Mouse (Mus musculus): Measurements from ENCODE around the gene Oas1h. TPM values are rescaled to one million over a fixed set of nuclear protein-coding genes. Genes with fewer than 3 reads are reported as not detected.
"Not testable (repeated sequence)": the region's sequence is repeated elsewhere in the genome, so short reads cannot be mapped to it uniquely, and the experiment has no call there.

Gene Oas1h
- polyA plus RNA-seq, 1 experiment from 2014 or later, result not detected

- WGBS, result 51% methylated on average over 8 of the region's 8 CpGs
- not testable (repeated sequence) for H3K4me1 ChIP-seq; H3K4me3 ChIP-seq; H3K27me3 ChIP-seq (ENCODE audit: low read depth, poor library complexity, severe bottlenecking); H3K9me3 ChIP-seq (replicated peaks); H3K27ac ChIP-seq; DNase-seq (ENCODE audit: low spot score); H3K36me3 ChIP-seq
These were observed 53.0 kb downstream of the Oas1h start, which contains the start of gene Oas1d for GRCm38 (mm10) chr5:120914204-120914603. Oas1d (plus strand) TSS chr5:120914536.

GRCm38 (mm10) chr5:120919156-120919935 is 58.1 kb downstream of the Oas1h start:
- H3K36me3 ChIP-seq; H3K4me1 ChIP-seq; H3K9me3 ChIP-seq (replicated peaks); DNase-seq (ENCODE audit: low spot score); H3K27me3 ChIP-seq (ENCODE audit: low read depth, poor library complexity, severe bottlenecking); H3K4me3 ChIP-seq; H3K27ac ChIP-seq: not testable (repeated sequence)
- WGBS, result 66% methylated on average over 2 of the region's 2 CpGs

GRCm38 (mm10) chr5:120920296-120920695 is 59.1 kb downstream of the Oas1h start:
- Histone ChIP-seq H3K36me3 (no peaks in the 10 kb centered on the region), H3K27me3 (ENCODE audit: low read depth, poor library complexity, severe bottlenecking) (no peaks in the 10 kb centered on the region), H3K9me3 (replicated peaks) (no peaks in the 10 kb centered on the region), H3K4me1 (no peaks in the 10 kb centered on the region), H3K4me3 (no peak overlapping the region), H3K27ac (no peak overlapping the region)
- WGBS, result 81% methylated on average over 3 of the region's 3 CpGs
- DNase-seq (ENCODE audit: low spot score), result no peak

Small RNAs within 50 kb of the gene (microRNA-seq; reads per million reads assigned to microRNA genes)
- gene Gm22907, result not detected

Other genes with a start within 250 kb of the Oas1h start
- 17.5 and 19.5 TPM in 2 replicates for gene Rita1, start 248.8 kb upstream of the Oas1h start, polyA plus RNA-seq (2016; fragmentation: Nextera tagmentation; extraction: Ambion mirVana)
- gene Ddx54, start 248.7 kb upstream of the Oas1h start, polyA plus RNA-seq (2016; fragmentation: Nextera tagmentation; extraction: Ambion mirVana), result 58.1 and 62.6 TPM in 2 replicates
- not detected in 2 replicates for gene Cfap73, start 227.2 kb upstream of the Oas1h start, polyA plus RNA-seq (2016; fragmentation: Nextera tagmentation; extraction: Ambion mirVana)
- 0.13 and 0.36 TPM in 2 replicates for gene Rasal1, start 212.6 kb upstream of the Oas1h start, polyA plus RNA-seq (2016; fragmentation: Nextera tagmentation; extraction: Ambion mirVana)
- 0.84 and 1.7 TPM in 2 replicates for gene Dtx1, start 149.5 kb upstream of the Oas1h start, polyA plus RNA-seq (2016; fragmentation: Nextera tagmentation; extraction: Ambion mirVana)
- gene Oas2, start 111.6 kb upstream of the Oas1h start, polyA plus RNA-seq (2016; fragmentation: Nextera tagmentation; extraction: Ambion mirVana), result not detected in 2 replicates
- 0.14 TPM in 1 of 2 replicates, not detected in the other for gene Oas3, start 83.8 kb upstream of the Oas1h start, polyA plus RNA-seq (2016; fragmentation: Nextera tagmentation; extraction: Ambion mirVana)
- gene Oas1e, start 65.9 kb upstream of the Oas1h start, polyA plus RNA-seq (2016; fragmentation: Nextera tagmentation; extraction: Ambion mirVana), result not detected in 2 replicates
- 0.23 and 0.43 TPM in 2 replicates for gene Oas1c, start 48.9 kb upstream of the Oas1h start, polyA plus RNA-seq (2016; fragmentation: Nextera tagmentation; extraction: Ambion mirVana)
- not detected in 2 replicates for gene Oas1f, start 14.1 kb upstream of the Oas1h start, polyA plus RNA-seq (2016; fragmentation: Nextera tagmentation; extraction: Ambion mirVana)
- gene Oas1g, start 26.2 kb downstream of the Oas1h start, polyA plus RNA-seq (2016; fragmentation: Nextera tagmentation; extraction: Ambion mirVana), result 0.19 TPM in 1 of 2 replicates, not detected in the other
- gene Oas1a, start 46.1 kb downstream of the Oas1h start, polyA plus RNA-seq (2016; fragmentation: Nextera tagmentation; extraction: Ambion mirVana), result 0.48 and 0.58 TPM in 2 replicates
- not detected in 2 replicates for gene Oas1d, start 53.1 kb downstream of the Oas1h start, polyA plus RNA-seq (2016; fragmentation: Nextera tagmentation; extraction: Ambion mirVana)
- not detected in 2 replicates for gene Rph3a, start 148.7 kb downstream of the Oas1h start, polyA plus RNA-seq (2016; fragmentation: Nextera tagmentation; extraction: Ambion mirVana)

Data from limb, embryonic 10.5 days (tissue).